Mouse (Mus musculus) cerebellum, postnatal 36 days (tissue): ENCODE data around the gene Abcf2.

Experiments
- DNase-seq, 2 experiments: peaks; one replicate each; pipeline ENCODE4 v3.0.0; 2021 to 2022; ENCODE audit warnings: mixed read lengths in 2 of 2

Gene Abcf2

GRCm38 (mm10) chr5:24577183-24577929 lies at the start of gene Abcf2:
Abcf2 (minus strand) TSS chr5:24577467.
- DNase-seq = peak; percentile 99 to 100

GRCm38 (mm10) chr5:24624822-24625120 lies 47.5 kb upstream of the Abcf2 start:
- no peak for DNase-seq

- DNase-seq = peak; percentile 89 to 93
Observed at GRCm38 (mm10) chr5:24623986-24624821, 46.9 kb upstream of the Abcf2 start, which contains the start of gene Smarcd3. Smarcd3 (minus strand) TSS chr5:24624411.

DNA sequence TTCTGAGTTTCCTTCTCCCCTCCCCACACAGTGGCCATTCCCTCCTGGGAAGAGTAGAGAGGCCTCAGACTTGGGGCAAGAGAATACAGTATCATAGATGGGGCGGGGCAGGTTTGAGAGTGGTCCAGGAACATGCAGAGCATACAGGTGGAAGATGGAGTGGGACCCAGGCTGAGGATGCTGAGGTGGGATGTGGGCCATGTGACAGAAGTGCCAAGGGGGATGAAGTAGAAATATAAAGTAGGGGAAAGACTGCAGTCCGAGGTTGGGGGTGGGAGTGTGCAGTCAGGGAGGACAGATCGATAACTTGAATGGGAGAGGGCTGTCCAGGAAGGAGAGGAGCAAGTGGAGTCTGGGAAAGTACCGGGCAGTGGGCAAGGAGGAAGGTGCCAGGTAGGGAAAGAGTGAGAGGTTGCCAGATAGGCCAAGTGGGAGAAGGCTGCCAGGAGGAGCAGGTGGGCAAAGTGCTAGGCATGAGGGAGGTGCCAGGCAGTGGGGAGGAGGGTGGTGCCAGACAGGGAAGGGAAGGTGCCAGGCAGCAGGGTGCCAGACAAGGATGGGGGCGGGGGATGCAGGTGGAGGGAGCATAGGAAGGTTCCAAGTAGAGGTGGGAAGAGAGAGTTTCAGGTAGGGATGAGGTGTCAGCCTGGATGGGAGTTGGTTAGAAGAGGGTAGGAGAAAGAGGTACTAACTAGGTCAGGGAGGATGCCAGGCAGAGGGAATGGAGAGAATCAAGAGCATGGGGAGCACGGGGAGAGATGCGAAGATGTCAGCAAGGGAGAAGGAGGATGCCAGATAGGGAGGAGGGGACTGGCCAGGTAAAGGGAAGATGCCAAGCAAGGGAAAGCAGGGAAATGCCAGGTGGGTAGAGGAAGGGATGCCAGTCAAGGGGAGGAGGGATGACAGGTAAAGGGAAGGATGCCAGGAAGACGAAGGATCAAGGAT lies 46.0 kb upstream of the Abcf2 start:
- DNase-seq = peak; percentile 90 to 91

- peak in 1 of 2 experiments; percentile 49 for DNase-seq
Observed at GRCm38 (mm10) chr5:24622386-24623040, 45.2 kb upstream of the Abcf2 start.

DNA sequence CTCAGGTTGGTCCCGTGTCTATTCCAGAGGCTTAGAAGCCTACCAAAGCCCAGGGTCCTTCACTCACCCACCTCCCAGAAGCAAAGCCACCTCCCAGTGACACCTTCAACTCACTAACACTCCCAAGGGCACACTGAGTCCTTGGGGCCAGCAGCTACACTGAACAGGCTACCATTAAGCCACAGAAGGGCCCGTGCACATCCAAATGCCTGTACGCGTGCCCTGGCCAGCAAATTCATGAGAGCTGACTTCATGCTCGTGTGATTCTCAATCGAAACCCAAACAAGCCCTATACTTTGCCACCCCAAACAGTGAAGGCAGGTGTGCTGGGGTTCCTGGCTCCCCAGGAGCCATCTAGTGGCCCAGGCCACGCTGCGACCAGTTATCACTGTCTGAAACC lies 43.4 kb upstream of the Abcf2 start:
- DNase-seq = no peak

DNA sequence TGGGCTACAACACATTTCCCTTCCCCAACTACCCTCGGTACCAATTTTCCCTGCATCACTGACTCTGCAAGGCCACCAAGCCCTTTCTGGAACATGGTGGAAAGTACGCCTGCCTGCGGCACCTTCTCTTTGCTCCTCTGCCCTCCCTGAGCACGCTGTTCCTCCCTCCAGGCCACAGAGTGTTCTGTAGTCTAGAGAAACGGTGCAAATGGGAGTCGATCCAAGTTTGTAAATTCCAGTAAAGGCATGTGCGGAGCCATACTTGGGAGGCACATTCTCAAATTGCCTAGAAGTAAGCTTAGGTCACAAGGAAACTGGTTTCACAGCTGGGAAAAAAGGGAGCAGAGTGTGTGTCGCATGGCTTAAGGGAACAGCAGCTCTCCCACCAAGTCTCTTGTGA lies 42.8 kb upstream of the Abcf2 start:
- no peak for DNase-seq

DNA sequence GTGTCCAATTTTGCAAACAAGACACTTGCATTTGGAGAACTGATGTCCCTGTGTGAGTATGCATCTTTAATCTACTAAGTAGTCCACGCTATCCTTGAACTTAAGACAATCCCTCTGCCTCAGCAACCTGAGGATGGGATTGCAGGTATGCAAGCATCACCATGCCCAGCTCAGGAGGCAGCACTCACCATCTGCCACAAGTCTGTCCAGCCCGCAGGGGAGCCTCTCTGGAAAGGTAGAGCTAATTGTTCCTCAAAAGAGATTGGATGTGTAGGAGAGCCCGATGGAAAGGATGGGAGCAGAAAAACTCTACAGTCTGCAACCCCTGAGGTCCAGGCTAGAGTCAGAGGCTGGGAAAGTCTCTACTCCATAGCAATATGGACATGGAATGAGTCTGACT lies 41.7 kb upstream of the Abcf2 start:
- DNase-seq = peak in 1 of 2 experiments; percentile 51

DNA sequence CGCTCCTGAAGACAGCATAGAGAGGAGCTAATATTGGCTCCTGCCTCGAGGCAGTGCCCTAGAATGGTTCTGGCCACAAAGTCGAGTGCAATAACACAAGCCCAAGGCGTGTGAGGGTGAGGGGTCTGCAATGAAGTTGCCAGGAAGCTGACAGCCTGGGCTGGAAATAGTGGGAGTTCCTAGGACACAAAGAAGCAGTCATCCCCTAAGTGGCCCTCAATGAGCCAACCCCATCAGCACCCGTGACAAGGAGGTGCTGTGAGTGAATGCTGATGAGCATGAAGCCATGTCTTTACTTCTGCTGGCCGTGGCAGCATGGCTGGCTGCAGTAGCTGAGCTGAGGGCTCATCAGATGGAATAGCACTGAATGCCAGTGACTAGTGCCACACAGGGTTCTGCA lies 37.8 kb upstream of the Abcf2 start:
- no peak for DNase-seq

GRCm38 (mm10) chr5:24612302-24612649 lies 35.0 kb upstream of the Abcf2 start:
- no peak for DNase-seq

DNA sequence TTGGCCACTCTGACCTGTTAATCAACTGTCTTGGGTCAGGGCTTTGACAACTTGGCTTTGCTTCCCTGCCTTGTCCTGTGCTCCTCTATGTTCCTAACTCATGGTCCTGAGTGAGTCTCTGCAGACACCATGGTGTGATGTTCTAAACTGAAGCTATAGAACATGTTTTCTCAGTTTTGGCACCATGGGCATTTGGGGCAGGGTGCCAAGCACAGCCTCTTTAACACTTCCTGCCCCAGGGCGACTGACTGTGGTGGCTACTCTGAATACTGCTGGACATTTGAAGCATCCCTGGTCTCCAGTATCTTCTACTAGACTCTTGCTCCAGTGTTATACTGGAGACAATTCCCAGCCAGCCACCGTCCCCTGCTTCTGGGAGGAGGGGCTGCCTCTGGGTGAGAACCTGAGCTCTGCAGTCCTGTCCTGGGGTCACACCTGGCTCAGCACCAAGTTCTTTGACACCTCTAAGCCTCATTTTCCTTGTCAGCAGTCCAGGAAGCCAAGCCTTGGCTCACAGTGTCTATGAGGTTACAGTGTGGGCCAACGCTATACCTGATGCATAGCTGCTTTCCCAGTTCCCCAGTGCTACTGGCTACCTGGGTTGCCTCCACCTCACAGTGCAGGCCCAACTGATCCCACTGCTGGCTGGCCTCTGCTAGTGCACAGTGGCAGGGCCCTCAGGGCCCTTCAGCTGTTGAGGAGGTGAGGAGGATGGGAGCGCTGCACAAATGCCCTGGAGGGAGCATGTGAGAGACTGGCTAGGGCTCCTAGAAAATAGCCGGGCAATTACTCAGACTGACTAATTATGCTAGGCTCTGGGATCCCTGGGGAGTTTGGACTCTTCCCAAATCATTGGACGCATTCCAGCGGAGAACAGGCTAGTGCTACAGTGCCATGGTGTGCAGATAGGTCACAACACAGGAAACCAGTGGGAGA lies 34.4 kb upstream of the Abcf2 start:
- peak; percentile 79 to 84 for DNase-seq

GRCm38 (mm10) chr5:24609388-24609787 lies 32.1 kb upstream of the Abcf2 start:
- DNase-seq = no peak

DNA sequence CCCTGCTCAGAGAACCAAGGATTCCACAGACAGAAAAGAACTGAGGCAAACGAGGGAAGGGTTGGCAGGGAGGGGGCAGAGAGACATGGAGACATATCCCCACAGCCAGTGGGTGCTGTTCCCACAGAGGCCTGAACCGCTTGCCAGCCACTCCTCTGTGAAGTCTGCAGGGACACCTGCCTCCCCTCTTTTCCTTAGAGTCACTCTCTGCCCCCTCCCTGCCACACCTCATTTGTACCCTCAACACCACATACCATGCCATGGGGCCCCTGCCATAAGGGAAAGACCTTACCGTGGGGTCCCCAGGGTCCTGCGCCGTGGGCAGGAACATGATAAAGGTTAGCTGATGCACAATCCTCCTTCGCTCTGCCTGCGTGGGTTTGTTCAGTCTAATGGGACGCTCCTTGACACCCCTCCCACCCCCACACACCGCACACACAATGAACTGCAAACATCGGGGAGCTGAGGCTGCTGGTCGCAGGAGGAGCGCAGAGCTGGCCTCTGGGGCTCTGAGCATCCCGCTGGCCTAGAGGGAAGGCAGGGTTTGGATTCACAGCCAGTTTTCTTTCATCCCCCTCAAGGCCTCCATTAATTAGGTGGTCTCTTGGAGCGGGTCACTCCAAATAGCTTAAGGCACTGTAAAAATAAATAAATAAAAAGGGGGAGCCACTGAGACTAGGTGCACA lies 28.9 kb upstream of the Abcf2 start:
- no peak for DNase-seq

DNA sequence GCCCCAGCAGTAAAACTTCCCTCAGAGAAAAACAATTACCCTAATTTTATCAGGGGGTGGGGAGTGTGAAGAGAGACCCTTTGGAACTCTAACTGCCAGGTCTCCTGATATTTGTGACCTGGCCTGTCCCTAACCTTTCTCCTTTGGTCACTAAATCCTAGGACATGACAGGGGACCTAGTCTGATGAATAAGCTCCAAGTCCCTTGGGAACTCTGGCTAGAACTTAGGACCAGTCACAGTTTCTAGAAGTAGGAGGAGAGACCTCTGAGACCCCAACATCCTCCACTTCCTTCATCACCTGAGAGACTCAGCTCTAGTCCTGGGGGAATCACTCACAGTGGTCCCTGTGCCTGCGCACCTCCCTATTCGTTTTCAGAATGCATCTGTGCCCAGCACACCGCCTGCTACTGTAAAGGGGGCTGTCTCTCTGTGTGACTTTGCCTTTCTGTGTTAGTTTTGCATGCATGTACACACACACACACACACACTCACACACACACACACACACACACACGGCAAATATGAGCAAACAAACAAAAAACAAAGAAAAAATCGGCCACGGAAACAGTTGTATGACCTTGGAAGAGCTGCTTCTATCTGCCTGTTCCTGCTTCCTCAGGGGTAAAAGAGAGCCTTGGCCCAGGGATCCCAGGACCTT lies 28.2 kb upstream of the Abcf2 start:
- DNase-seq = no peak

GRCm38 (mm10) chr5:24604656-24605100 lies 27.4 kb upstream of the Abcf2 start:
- peak; percentile 73 to 80 for DNase-seq

DNA sequence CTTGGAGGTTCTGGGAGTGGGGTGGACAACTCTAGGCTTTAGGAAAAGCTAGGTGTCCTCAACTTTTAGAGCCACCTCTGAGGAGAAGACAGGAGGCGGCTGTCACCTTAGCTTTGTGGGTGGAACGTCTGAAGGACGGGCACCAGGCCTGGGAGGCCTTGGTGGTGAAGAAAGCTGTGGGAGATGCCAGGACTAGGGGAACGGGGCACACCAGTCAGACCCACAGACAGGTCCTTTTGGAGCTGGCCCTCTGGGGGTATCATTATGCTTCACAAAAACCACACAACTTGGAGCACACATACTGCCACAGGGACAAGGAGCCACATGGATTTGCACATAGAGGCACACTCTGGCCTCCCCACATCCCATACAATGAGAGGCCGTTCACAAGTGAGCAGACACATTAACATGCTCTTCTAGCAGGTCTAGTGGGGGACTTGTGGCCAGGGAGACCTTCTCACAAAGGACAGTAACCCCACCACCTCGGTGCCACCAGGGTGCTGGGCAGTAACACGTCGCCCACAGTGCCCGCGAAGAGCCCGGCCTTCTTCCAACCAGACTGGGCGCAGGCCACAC lies 26.9 kb upstream of the Abcf2 start:
- no peak for DNase-seq

DNA sequence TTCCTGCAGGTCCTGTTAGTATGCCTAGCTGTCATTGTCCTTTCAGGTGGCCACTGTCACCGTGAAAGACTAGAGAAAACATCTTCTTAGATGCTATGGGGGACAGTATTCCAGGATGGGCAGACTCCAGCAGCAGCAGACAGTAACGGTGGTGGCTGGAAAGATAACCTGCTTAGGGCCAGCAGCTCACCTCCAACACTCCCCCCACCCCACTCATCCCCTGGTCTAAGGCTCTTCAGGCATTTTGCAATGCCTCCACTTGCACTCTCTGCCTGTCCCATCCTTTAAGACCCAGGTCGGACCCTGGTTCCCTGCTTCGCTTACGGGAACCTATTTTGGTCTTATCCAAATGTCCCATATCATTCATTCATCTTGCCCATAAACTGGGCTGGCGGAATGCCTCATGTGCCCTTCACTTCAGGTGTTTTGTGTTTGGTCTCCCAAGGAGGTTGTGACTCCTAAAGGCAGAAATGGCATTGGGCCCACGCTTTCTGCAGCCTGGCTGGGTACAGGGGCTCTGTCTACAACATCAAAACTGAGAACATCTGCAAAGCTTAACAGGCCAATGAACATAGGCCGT lies 26.3 kb upstream of the Abcf2 start:
- no peak for DNase-seq

- peak; percentile 55 to 66 for DNase-seq
Observed at GRCm38 (mm10) chr5:24602751-24603343, 25.6 kb upstream of the Abcf2 start.
